Mouse (Mus musculus) left cerebral cortex, adult 18-20 months (tissue): Measurements from ENCODE around the gene B4galnt2. TPM values are rescaled to one million over a fixed set of nuclear protein-coding genes. Genes with fewer than 3 reads are reported as not detected.

Experiments
- DNase-seq, 2 experiments: peaks; one replicate each; pipeline ENCODE4 v3.0.0; 2021 to 2022; ENCODE audit warnings: low spot score in 2 of 2, mixed read lengths in 1 of 2
- total RNA-seq, 2 experiments: library from RNA; stranded (reverse); gene quantifications; 2 replicates each; pipeline ENCODE4 v1.2.3; 2021

B4galnt2 gene
- total RNA-seq, 2 experiments from 2014 or later: not detected

DNA sequence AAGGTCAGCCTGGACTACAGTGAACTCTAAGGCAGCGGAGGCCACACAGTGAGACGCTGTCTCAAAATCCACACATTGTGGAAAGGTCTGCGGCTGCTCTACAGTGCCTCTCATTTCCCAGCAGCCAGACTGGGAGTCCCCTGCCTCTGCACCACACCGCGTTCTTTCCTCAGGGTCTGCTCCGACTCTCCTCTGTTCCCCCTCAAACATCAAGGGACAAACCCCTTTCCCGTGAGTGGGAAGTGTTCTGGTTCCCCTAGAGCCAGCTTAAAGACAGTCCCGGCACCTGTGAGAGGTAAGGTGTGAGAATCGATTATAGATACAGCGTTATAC lies 73.2 kb downstream of the B4galnt2 start:
- no peak for DNase-seq

DNA sequence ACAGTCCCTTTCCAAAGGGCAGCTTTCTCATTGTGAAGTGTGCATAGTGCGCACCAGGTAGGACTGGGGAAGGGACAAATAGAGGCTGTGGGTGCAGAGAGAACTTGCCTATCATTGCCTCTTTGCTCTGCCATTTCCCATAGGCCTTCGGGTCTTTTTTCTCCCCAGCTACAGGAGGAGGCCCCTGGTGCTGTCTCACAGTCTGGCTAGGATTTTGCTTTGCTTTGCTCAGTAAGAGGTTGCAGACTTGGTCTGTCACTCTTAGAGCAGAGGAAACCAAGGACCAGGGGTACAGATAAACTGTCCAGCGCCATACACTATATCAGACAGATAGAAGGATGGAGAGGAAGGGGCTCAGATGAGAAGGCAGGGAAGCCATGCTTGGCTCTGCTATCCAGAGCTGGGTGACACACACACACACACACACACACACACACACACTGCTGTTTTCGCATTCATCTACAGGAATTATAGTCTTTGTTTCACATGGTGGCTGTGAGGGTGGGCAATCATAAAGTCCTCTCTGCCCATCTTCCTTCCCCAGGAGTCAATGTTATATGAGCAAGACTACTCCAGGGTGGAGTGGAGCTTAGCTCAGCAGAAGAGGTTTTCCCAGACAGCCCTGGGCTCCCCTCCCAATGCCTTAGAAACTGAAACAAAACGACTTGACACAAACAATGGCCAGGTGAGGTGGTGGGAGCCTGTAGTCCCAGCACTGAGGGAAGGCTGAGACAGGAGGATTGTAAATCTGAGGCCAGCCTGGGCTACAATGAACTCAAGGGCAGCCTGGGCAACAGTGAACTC lies 73.8 kb downstream of the B4galnt2 start:
- no peak for DNase-seq

GRCm38 (mm10) chr11:95838999-95839868 lies 75.5 kb downstream of the B4galnt2 start:
- no peak for DNase-seq

- DNase-seq: no peak
These were observed 76.1 kb downstream of the B4galnt2 start for GRCm38 (mm10) chr11:95838598-95838997.

DNA sequence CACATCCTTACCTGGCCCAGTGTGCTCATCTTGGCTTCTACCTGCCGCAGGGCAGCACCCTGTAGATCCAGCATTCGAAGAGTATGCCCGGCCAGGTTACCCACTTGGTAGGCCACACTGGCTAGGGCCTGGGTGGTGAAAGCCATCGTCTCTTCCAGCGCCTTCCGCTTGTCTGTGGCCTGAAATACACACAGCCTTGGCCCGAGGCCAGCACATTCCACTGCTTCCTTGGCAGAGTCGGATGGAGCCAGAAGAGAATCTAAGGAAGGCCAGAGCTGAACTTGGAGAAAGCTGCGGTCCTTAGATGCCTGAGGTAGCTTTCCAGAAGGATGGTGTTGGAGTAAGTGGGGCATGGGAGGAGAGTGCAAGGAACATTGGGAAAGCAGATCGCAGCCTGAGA lies 77.6 kb downstream of the B4galnt2 start, which contains the start of gene Gngt2:
TSS of gene Gngt2 (plus strand) at position 158 of the 400 bp plus-strand sequence.
- DNase-seq: peak; percentile 43 to 46

GRCm38 (mm10) chr11:95836433-95836832 lies 78.3 kb downstream of the B4galnt2 start:
- DNase-seq: no peak

- no peak for DNase-seq
These were observed 78.9 kb downstream of the B4galnt2 start for GRCm38 (mm10) chr11:95835832-95836231.

DNA sequence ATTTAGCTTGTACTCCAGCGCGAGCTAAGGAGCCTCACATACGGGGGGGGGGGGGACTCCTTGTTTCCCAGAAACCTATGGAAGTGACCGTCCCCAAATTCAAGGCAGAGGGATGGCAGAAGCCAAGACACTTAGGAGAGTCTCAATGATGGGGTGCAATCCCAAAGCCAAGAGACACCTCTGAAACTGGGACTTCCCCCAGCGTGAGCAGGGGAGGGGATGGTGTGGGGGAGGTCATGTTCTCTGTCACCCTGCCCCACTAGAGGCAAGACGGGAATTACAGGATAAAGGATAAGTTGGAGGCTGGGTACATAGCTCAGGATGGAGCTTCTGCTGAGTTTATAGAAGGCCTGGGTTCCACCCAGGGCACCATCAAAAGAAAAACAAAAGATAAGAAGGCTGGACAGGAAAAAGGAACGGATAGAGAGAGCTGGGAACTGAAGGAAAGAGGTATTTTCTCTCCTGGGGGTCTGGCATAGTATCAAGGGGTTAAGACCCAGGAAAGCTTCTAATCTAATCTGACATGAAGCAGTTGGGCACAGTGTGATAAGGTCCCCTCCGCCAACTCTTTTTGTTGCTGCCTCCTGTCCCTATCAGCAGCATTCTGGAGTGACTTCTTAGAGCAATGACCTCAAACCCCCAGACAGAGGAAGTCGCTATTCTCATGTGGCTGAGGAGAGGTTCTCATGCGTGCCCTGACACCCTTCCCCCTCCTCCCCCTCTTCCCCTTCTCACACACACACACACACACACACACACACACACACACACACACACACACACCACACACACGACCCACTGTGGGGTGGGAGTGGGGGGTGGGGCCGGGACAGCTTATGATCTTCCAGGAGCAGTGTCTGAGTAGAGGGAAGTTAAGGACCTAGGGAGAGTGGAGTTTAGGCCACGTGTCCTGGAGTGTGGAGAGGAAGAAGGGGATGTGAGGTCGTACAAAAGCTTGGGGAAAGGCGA lies 79.7 kb downstream of the B4galnt2 start:
- no peak for DNase-seq

GRCm38 (mm10) chr11:95834143-95834667 lies 80.5 kb downstream of the B4galnt2 start:
- DNase-seq: no peak

- DNase-seq: no peak
These were observed 81.0 kb downstream of the B4galnt2 start for GRCm38 (mm10) chr11:95833631-95834142.

GRCm38 (mm10) chr11:95833006-95833570 lies 81.6 kb downstream of the B4galnt2 start:
- no peak for DNase-seq

GRCm38 (mm10) chr11:95832129-95833005 lies 82.3 kb downstream of the B4galnt2 start:
- no peak for DNase-seq

DNA sequence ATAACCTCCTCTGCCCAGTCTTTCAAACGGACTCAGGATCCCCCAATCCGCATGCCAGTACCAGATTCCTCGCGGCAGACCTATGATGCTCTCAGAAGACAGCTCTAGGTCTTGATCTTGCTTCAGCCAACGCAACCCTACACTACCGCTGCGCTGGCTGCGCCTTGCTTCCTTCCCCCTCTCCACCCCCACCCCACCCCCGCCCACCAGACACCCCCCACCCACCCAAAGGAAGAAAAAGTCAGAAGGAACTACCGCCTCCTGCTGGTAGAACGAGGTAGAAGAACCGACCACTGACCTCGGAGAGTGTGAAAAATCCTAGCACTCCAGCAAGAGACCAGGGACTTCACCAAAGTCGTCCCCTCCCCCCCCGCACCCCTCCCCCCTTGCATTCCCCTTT lies 83.0 kb downstream of the B4galnt2 start:
- DNase-seq: no peak

DNA sequence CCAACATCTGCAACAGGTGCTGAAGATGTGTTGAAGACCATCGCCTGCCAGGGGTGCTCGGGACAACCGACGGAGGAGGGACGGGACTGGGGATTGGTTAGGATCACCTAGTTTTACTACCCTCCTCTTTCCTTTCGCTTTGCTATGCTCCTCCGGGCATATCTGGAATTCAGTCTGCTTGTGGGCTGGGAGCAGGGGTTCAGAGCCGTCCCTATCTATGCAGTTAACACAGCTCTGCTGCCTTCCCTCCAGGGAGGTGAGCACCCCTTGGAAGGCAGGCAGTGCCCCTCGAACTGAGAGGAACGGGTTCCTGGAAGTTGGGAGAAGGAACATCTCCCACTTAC lies 83.4 kb downstream of the B4galnt2 start:
- no peak for DNase-seq

DNA sequence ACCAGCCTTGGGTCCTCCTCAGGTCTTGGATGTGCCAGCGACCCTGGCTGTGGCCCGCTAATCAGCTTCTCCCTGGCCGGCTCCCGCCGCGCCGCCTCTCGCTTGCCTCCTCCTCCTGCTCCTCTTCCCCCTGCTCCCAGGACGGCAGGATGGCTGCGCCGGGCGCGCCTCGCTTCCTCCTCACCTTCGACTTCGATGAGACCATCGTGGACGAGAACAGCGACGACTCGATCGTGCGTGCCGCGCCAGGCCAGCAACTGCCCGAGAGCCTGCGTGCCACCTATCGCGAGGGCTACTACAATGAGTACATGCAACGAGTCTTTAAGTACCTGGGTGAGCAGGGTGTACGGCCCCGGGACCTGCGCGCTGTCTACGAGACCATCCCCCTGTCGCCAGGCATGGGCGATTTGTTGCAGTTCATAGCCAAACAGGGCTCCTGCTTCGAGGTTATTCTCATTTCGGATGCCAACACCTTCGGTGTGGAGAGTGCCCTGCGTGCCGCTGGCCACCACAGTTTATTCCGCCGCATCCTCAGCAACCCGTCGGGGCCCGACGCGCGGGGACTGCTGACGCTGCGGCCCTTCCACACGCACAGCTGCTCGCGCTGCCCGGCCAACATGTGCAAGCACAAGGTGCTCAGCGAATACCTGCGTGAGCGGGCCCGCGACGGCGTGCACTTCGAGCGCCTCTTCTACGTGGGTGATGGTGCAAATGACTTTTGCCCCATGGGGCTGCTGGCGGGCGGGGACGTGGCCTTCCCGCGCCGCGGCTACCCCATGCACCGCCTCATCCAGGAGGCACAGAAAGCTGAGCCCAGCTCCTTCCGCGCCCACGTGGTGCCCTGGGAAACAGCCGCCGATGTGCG lies 84.0 kb downstream of the B4galnt2 start:
- DNase-seq: no peak

DNA sequence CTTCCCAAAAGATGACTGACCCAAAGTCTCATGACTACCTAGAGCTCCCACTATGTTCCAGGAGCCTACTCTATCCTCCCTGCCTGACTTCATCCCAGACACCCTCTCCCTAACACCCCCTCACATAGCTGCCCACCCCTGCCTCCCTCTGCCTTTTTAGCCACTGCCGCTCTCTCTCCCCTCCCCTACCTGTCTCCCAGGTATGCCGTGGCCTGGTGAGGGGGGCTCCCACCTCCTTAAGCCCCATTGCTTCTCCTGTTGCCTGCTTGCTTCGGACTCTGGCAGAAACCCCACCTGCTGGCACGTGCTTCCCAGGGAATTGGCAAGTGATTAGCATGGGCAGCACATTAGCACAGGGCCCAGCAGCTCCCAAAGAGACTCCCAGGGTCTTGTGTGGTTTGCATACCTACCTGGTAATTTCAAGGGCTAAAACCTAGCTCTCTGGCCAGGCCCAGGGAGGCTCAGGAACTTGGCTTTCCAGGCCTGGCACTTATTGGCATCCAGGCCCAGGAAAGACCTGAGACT lies 85.1 kb downstream of the B4galnt2 start:
- DNase-seq: no peak

DNA sequence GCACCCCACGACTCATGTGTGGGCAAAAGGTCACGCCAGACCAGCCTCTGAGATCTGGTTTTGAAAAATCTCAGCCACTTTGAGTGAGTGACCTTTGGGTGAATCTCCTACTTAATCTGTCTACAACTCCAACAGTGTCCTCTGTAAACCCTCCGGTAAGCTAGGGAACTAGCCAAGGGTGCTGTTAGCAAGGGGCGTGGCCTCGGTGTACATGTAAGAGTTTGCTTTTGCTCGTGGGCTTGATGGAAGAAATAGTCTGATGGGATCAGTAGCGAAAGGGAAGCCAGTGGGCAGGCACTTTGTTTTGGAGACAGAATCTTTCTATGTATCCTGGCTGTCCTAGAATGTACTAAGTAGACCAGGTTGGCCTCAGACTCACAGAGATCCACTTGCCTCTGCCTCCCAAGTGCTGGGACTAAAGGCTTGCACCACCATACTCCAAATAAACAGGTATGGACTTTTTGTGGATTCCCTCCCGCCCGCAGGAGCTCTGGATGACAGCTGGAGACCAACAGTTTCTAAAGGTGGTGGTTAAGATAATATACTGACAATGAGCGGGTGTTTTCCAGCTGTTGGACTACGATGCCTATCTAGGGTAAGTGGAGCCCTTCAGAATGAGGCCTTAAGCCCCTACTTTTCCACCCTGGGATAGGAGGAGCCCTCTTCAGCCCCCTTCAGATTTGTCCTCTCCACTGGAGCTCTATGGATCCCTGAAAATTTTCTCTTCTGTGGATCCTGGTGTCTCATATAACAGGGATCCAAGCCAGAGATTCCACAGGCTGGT lies 86.3 kb downstream of the B4galnt2 start:
- DNase-seq: no peak
